Mouse (Mus musculus) lung, postnatal 10 days (tissue): ENCODE results near the gene Bicra.

ENCODE experiments used
- DNase-seq: peaks from one replicate; pipeline ENCODE4 v3.0.0; 2021

The Bicra gene

DNA sequence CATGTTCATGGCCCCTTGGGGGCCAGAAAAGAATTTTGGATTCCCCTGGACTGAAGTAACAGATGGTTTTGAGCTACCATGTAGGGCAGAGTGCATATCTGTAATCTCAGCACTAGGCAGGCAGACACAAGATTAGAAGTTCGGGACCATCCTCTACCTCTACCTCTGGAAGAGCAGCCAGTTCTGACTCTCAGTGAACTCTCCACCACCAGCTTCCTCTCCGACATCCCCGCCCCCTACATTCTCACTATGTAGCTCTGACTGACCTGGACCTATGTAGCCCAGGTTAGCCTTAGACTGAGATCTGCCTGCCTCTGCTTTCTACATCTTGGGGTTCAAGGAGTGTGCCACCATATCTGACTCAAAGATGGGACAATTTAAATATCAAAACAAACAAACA is 81.2 kb downstream of the Bicra start:
- no peak for DNase-seq

DNA sequence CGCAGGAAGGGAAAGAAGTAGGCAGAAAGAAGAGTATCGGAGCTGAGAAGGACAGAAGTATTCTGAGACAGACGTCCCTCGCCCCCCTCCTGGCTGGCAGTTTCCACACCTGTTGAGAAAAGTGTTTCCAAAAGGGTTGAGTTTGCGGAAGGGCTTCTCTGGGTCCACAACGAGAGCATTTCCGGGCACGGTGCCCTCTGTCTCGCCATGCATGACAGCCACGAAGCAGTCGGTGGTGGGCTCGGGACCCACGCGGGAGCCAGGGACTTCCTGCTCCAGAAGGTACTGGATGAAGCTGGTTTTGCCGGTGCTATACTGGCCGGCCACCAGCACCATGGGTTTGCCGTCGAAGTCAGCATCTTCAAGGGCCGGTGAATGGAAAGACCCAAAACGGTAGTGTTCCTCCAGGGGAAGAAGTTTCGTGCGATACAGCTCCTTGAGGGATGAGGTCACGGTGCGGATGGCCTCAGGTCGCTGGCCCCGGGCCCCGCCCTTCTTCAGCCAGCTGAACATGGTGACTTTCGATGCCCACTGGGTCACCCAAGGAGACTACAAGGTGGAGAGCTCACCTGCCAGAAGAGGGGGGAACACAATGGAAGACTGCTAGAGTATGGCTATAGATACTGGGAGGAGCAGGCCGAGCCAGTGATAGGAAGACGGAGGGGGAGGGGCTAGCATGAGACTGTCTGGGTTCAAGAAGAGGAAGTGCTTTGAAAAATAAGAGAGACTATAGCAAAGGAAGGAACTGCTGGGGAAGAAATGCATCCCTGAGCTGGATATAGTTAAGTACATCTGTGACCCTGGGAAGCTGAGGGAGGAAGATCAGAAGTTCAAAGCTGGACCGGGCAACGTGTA is 83.7 kb downstream of the Bicra start:
- DNase-seq, result no peak

DNA sequence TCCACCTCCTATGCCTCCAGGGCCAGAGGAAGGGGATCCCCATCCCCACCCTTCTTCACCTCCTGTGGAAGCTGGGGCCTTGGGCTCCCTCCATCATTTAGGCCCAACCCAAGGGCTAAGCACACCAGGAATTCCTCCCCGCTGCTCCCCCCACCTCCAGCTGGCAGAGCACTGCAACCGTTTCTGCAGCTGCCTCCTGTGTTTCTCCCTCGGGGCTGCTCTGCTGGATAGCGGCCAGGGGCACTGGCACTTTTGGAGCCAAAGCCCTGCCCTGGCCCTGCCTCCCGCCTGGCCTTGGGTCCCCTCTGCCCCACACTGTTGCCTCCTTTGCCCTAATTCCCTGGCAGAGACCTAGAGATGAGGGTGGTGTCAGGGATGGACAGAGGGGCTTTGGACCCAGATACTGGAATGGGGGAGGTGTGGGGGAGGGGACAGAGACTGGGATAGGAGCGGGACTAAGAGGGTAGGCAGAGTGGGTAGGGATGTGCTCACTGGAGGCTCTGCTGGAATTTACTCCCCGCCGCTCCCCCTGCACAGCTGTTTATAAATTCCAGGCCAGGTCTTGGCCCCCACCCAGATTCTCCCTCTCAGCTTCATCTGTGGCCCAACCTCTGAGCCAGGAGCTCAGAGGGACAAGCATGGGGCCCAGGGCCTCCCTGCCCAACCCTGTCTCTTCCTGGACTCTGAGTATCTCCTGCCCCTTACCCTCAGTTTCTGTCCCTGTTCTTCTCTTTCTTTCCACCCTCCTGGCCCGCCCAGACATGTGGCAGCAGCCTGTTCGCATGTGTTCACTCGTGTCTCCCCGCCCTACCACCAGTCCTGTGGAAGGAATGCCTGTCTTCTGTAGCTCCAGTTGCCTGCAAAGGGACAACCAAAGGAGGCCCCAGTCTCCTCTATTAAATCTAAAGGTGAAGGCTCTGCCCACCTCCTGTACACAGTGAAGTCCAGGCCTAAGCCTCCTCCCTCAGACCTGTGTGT is 85.1 kb downstream of the Bicra start:
- peak; percentile 96 for DNase-seq

DNA sequence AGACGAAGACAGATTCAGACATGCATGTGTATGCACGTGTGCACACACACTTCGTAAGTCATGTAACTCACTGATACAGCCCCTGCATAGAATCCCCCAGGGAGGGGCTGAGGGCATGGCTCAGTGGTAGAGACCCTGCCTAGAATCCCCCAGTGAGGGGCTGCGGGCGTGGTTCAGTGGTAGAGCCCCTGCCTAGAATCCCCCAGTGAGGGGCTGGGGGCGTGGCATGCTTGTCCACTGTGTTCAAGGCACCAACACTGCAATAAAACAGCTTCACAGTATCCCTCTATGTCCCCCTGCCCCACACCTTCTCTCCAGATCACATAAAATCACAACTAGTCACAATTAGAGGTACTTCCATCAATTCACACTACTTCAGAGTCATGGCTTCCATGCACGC is 85.9 kb downstream of the Bicra start:
- no peak for DNase-seq

DNA sequence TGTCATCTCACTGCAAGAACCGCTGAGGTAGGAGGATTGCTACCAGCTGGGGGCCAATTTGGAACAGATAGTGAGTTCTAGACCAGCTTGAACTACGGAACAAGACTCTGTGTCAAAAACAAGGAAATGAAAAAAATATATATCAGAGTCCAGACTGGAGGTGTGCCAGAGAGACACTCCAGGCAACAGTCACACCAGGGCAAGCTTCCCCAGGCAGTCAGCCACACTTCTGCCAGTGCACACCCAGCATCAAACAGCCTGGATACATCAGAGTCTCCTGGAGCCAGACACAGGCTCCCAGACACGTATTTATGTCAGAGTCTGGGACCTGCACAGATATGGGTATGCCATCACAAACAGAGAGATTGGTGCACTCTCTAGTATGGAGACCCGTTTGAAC is 86.5 kb downstream of the Bicra start:
- peak; percentile 72 for DNase-seq

DNA sequence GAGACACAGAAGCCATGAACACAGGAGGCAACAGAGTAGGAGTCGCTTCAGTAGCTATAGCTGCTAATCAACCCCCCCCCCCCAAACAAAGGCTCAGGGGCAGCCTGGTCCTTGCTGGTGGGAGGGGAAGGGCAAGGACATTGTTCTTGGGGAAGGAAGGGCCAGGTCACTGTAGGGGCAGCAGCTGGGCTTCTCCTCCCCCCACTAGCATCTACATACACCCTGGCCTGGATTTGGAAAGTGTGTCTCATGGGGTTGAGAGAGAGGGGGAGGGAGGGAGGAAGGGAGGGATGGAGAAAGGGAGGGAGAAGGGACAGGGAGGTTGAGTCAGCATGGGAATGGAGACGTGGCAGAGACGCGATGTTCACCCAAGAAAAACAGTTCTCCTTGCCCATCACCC is 87.0 kb downstream of the Bicra start:
- peak; percentile 67 for DNase-seq

DNA sequence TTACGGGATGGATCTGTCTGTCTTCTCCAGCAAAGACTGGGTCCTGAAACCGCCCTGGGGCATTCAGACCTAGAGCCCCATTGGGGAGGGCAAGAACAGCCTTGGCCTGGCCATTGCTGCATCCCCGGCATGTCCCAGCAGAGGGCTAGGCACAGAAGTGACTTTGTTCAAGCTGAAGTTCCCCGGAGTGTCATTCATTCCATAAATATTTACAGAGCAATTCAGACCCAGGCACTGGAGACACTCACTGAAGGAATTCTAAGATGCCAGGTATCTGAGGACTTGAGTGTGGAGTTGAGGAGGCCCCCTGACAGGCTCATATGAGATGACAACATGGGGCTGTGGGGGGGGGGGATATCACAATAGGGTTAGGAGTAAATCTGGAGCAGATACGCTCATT is 91.6 kb downstream of the Bicra start:
- DNase-seq, result peak; percentile 77

DNA sequence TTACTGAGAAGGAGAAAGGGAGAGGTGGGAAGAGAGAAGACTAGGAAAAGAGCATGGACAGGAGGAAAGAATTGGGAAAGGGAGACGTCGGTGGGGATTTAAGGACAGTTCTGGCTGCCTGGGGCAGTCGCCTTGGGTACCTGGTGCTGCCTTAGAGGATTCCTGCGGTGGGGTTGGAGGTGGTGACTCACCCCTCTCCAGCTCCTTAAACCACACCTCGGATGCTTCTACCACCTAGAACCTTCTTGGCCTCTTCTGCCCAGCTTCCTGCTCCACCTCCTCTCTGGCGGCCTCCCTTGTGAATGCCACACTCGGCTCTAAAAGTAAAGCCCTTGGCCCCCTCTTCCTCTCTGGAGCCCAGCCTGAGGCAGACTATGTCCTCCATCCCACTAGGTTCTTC is 92.2 kb downstream of the Bicra start:
- DNase-seq, result peak; percentile 72

DNA sequence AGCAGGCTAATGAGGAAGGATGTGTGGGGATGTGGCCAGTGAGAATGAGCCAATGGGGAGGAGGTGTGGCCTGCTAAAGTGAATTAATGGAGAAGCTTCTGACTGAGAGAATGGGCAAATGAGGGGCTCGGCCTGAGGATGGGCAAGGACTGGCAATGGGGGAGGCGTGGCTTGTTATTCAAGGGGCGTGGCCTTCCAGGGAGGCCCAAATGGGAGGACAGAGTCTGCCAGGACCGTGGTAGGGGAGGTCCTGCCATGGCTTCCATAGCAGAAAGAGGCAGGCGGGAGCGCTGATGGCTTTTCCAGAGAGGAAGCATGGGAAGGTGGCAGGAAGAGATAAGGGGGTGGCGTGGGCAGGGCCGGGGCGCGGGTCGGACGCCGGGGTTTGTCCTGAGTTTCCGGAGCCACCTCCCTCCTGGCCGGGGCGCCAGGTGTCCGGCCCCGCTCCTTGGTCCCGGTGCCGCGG is 92.7 kb downstream of the Bicra start:
- DNase-seq, result peak; percentile 94

DNA sequence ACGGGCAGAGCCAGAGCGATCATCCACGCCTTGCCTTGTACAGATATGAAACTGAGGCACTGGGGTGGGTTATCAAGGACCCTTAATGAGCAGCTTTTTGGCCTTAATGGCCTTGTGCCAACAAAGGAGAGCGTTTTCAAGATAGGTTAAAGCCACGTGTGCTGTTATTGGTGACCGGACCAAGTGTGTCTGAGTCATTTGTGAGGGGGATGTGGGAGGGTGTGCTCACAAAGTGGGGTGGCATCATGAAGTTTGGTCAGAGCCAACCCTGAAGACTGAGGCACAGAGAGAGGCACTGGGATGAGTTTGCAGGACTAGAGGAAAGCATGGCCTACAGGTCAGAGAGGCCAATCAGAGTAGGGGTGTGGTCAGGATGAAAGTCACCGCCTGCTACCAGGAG is 93.3 kb downstream of the Bicra start:
- DNase-seq, result no peak

DNA sequence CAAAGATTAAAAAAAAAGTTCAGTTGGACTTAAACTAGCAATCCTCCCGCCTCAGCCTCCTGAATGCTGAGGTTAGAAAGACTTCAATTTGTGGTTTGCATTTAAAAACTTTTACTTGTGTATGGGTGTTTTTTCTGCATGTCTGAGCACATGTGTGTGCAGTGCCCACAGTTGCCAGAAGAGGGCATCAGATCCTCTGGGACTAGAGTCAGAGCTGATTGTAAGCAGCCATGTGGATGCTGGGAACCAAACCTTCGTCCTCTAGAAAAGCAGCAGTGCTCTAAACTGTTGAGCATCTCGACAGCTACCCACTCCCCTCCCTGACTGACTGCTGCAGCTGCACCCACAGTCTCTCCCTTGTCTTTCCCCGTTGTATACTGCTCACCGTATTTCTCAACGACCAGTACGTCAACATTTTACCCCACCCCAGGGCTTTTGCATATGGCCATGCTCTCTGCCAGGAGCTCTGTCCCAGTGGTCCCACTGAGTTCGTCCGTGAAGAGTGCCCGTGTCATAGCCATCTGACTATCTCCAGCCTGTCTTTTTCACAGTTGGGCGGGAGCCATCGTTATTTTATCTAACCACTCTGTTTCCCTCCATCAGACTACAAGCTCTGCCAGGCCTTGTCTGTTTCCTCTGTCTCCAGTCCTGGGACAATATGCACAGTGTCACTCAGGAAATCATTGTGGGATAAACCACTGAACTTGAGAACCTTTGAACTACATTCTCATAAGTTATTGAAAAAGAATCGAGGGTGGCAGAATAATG is 94.2 kb downstream of the Bicra start:
- DNase-seq, result peak; percentile 53

DNA sequence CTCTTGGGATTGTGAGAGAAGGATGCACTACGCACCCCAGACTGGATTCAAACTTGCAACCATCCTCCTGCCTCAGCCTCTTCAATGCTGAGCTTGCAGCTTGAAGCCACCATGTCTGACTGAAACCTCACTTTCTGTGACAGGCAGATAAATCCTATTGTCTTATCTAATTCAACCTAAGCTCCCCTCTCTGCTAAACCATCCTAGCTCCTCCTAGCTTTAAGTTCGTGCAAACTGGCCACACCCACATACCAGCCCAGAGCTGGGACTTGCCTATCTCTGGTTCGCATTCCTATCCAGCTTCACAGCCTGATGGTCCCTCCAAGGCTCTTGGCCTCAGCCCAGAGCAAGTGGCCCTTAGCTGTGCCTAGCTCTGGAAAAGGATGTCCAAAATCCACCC is 95.3 kb downstream of the Bicra start:
- DNase-seq, result no peak

DNA sequence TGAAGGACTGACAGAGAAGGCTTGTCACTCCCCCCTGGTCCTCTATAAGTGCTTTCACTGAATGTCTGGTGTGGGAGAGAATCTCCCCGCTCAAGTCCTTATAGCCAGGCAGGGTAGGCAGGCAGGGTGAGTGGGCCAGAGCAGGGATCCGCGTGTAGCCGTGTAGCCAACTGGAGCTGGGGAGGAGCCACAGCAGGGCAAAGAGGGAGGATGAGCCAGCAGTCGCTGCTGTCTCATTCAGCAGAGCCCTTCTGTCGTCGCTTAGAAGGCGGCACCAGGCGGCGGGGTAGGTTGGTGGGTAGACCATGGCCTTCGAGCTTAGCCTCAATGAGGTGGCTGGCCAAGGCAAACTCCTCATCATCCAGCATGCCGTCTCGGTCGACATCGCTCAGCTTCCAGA is 97.7 kb downstream of the Bicra start:
- DNase-seq, result no peak

DNA sequence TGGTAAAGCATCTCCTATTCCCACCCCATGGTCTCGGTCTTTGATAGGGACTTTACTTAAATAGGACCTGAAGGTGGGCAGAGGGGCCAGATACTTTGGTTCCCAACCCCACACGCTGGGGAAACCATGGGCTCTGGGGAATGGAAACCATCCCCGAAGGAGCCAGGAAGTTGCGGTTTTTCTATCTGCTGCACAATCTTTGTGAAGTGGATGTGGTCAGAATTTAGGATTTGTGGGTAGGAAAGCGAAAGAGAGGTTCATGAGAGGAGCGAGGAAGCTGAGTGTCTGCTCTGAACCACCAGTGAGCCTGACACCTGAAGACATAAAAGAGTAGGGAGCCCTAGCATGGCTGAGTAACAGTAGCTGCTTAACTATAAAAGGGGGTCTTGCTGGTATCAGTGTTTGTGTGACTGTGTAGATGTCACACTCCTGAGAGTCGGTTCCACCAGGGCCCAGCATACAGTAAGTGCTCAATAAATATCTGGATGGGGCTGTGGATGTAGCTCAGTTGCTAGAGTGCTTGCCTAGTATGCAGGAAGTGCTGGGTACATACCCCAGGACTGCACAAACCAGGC is 98.4 kb downstream of the Bicra start:
- no peak for DNase-seq

DNA sequence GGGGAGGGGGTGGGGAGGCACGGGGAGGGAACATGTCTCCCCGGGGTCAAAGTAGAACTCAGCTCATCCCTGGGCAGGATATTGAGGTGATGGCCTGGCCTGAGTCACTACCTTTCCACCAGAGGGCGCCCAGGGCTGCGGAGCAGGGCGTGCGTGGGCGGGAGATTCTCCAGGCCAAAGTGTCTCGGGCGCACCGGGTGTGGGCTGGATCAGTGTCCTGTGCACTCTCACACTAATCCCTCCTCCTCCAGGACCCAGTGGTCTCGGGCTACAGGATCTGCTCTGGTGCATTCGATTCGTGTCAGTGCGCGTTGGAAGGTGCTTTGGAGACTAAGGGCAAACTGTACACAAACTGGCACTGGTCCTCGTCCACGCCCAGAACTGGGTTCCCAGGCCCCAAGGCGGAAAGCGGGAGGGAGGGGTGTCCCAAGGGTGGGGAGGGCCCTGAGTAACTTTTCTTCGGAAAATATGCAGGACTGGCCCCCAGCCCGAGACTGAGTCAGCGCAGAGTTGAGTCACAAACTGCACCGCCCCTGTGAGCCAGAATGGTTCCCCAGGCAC is 99.3 kb downstream of the Bicra start:
- peak; percentile 94 for DNase-seq

DNA sequence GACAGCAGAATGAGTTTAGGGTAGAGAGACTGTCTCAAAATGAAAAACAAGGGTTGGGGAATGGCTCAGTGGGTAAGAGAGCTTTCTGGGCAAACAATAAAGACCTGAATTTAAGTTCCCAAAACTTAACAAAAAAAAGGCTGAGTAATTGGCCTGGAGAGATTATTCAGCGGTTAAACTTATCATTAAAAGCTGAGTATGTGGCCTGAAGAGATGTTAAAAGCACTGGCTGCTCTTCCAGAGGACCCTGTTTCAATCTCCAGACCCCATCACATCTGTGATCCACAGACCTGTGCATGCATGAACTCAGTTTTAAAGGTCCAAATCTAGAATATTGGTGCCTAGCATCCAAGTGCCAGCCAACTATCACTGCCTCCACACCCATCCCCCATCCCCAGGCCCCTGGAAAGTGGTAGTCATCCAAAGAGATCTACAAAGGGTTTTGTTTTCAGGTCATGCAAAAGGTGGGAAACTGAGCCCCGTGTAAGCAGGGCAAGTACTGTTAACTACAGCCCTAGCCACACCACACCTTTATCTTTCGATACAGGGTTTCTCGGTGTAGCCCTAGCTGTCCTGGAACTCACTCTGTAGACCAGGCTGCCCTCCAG is 100.0 kb downstream of the Bicra start:
- no peak for DNase-seq

DNA sequence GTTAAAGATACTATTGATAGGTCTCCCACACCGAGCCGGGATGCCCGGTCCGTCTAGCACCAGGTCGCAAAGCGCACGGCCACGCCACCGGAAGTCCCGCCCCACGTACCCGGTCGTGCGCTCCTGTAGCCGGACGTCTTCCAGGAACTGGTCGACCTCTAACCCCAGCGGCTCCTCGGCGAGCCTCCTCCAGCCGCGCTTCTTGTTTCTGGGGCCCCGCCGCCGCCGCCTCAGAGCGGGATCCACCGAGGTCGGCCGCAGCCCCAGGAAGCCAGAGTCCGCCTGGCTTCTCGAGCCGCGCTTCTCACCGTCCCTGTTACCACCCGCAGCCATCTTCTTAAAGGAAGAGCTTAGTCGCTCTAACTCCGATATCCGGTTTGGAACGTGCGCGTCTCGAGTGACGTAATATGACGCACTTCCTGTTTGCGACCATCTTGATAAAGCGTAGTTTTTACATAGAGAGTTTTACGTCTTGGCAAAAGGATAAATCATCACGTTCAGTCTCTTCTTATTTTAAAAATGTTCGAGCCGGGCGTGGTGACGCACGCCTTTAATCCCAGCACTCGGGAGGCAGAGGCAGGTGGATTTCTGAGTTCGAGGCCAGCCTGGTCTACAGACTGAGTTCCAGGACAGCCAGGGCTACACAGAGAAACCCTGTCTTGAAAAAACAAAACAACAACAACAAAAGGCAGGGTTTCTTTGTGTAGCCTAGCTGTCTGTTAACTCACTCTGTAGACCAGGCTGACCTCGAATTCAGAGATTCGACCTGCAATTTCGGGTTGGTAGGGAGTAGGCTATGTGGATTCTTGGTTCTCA is 101.8 kb downstream of the Bicra start, which contains the start of gene Nop53:
Gene Nop53 (minus strand): TSS at position 354 of the 816 bp plus-strand sequence.
- DNase-seq, result peak; percentile 95

DNA sequence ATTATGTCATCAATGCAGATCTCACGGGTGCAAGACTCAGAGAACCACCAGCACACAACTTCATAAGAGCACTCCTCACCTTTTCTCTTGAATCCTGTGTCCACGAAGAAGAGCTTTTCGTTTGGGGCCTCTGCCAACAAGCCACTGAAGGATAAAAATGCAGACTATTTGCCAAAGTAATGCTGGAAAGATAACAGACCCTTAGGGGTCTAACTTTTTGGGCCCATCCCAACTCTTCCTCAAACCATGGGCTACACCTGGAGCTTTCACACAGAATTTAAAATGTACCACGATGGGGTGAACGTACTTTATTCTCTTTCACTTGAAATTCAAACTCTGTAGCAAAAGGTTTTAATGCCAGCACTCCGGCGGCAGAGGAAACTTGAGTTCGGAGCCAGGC is 102.5 kb downstream of the Bicra start:
- no peak for DNase-seq

DNA sequence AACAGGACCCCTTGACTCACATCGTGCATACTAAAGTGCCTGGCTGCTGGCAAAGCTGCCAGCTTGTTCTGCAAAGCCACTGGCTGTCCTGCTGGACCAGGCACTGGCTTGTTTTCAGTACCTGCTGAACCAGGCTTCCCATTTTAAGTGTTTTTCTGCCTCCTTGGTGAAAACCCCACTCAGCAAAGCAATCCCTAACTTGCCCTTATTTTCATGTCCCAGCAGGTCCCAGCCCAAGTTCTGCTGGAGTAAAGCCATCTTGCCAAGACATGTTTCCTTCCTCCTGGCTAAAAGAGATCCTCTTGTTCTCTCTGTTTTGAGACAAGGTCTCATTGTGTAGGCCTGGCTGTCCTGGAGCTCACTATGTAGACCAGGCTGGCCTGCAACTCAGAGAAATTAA is 103.4 kb downstream of the Bicra start:
- no peak for DNase-seq

DNA sequence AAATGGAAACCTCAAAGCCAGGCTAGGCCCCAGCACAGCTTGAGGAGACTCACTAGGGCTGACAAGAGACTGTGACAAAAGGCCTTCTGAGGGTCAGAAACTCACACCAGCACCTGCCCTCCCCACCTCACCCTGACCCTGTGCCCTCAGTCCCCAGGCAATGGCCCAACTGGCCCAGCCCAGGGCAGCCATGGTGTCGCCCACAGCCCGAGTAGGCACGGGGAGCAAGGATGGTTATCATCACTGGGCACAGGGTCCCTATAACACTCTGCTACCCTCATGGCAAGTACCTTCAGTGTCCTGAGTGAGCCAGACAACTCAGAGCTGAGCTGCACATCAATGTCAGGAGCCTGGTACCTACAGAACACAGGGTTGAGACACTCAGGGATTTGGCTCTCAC is 109.1 kb downstream of the Bicra start:
- no peak for DNase-seq

DNA sequence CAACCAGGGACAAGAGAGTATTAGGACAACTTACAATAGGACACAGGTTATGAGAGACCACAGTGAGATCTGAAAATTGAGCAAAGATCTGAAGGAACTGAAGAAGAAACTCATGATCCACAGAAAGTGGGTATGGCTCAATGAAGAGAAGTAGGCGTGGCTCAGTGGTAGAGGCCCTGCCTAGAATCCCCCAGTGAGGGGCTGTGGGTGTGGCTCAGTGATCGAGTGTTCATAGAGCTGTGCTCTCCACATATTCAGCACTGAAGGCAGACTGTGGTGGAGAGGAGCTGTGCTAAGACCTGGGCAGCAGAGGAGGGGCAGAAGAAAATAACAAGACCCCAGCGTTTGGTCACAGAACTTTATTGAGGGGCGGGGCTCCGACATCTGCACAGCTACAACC is 110.2 kb downstream of the Bicra start:
- DNase-seq, result no peak
